Mouse (Mus musculus) heart, postnatal 0 days (tissue): ENCODE measurements around the gene Nrm. TPM values are rescaled to one million over a fixed set of nuclear protein-coding genes. Genes with fewer than 3 reads are reported as not detected.
A peak's percentile ranks its signal among the peaks of the same experiment; 100 is the strongest.

Experiments used
- ATAC-seq: fragments of 200-750 bp; cut with Nextera tagmentation; 2 replicates; pipeline ENCODE4 v1.8.0; 2017; ENCODE audit warnings: low read depth, moderate number of reproducible peaks, moderate library complexity; ENCODE audit not compliant: insufficient read depth
- DNase-seq: peaks from one replicate; pipeline ENCODE4 v3.0.0-alpha.2; 2016; ENCODE audit warnings: low spot score
- H3K27ac ChIP-seq: fragments of 300-500 bp; sonication (generic); 2 replicates; pipeline ENCODE4 v1.5.1; 2014; ENCODE audit warnings: low read depth, mild to moderate bottlenecking
- H3K27me3 ChIP-seq: fragments of 300-500 bp; sonication (generic); 2 replicates; pipeline ENCODE4 v1.6.1; 2014; ENCODE audit warnings: low read length, mixed read lengths; ENCODE audit not compliant: control insufficient read depth, insufficient read depth
- H3K36me3 ChIP-seq: fragments of 300-500 bp; sonication (generic); replicated peaks from 2 replicates; pipeline ENCODE4 v1.6.1; 2014; ENCODE audit warnings: low read length, mixed read lengths; ENCODE audit not compliant: control insufficient read depth, insufficient read depth
- H3K4me1 ChIP-seq: fragments of 300-500 bp; sonication (generic); 2 replicates; pipeline ENCODE4 v1.6.1; 2014; ENCODE audit warnings: antibody characterized with exemption; ENCODE audit not compliant: control insufficient read depth, insufficient read depth
- H3K4me2 ChIP-seq: fragments of 300-500 bp; sonication (generic); 2 replicates; pipeline ENCODE4 v1.6.1; 2014; ENCODE audit warnings: low read depth, mild to moderate bottlenecking, low read length, moderate library complexity
- H3K4me3 ChIP-seq: fragments of 300-500 bp; sonication (generic); 2 replicates; pipeline ENCODE4 v1.5.1; 2014; ENCODE audit warnings: low read depth, low read length
- H3K9ac ChIP-seq: fragments of 300-500 bp; sonication (generic); replicated peaks from 2 replicates; pipeline ENCODE4 v1.6.1; 2014; ENCODE audit warnings: low read depth, low read length, mixed read lengths
- H3K9me3 ChIP-seq: fragments of 300-500 bp; sonication (generic); replicated peaks from 2 replicates; pipeline ENCODE4 v1.6.1; 2016; ENCODE audit warnings: low read length; ENCODE audit not compliant: control insufficient read depth
- CTCF ChIP-seq: IDR thresholded peaks from 2 replicates; pipeline ENCODE4 v1.5.1; 2016; ENCODE audit warnings: antibody characterized with exemption, control low read depth, low read depth
- EP300 ChIP-seq: IDR thresholded peaks from 2 replicates; pipeline ENCODE4 v1.6.1; 2016; ENCODE audit warnings: antibody characterized with exemption, low read depth
- WGBS: fragments of 180-500 bp; shearing (Covaris S2); extraction: QIAGEN DNeasy Blood & Tissue Kit; methylation state at CpG from one replicate; pipeline ENCODE4 v1.1.7; 2014; 5-methylcytosine and 5-hydroxymethylcytosine counted together
- polyA plus RNA-seq: library from polyadenylated mRNA; unstranded; fragments of >200 nt; fragmentation: Nextera tagmentation; extraction: Ambion mirVana; gene quantifications from 2 replicates; pipeline ENCODE4 v1.2.1, GENCODE M21; 2015
- total RNA-seq: library from RNA; depleted of rRNA; stranded (reverse); fragments of >200 nt; gene quantifications from 2 replicates; pipeline ENCODE4 v1.2.3, GENCODE M21; 2014; ENCODE audit warnings: low replicate concordance

The Nrm gene
- total and polyA plus RNA-seq, 2 experiments from 2014 or later: 16.1 to 18.0 TPM

- Histone ChIP-seq H3K4me2 (no peak overlapping the region), H3K9ac (no peak overlapping the region; the same call in 1 of the 2 replicates), H3K27ac (peak overlapping the region; percentile 81), H3K27me3 (no peaks in the 10 kb centered on the region), H3K4me3 (no peak overlapping the region), H3K9me3 (no peaks in the 10 kb centered on the region), H3K36me3 (peaks cover 18% of the 10 kb centered on the region), H3K4me1 (peaks cover 15% of the 10 kb centered on the region)
- DNase-seq: no peak
- WGBS: 42% methylated on average over 4 of the region's 4 CpGs
- TF ChIP-seq CTCF (no peak), EP300 (no peak)
- 0 out of 2 replicates have a peak, but pooled peaks have one; percentile 5 for ATAC-seq
Observed at GRCm38 (mm10) chr17:35903992-35904355, 42.9 kb downstream of the Nrm start.

GRCm38 (mm10) chr17:35905587-35905986 is 44.5 kb downstream of the Nrm start:
- H3K36me3 ChIP-seq: peaks cover 18% of the 10 kb centered on the region
- ATAC-seq (no peak), DNase-seq (no peak)
- no peak overlapping the region for H3K9ac ChIP-seq
- H3K27ac ChIP-seq: no peak overlapping the region
- no peaks in the 10 kb centered on the region for H3K27me3 ChIP-seq
- WGBS: 94% methylated on average over 1 of the region's 1 CpGs
- no peaks in the 10 kb centered on the region for H3K9me3 ChIP-seq
- H3K4me1 ChIP-seq: peaks cover 23% of the 10 kb centered on the region
- no peak overlapping the region for H3K4me3 ChIP-seq
- no peak overlapping the region for H3K4me2 ChIP-seq
- TF ChIP-seq CTCF (no peak), EP300 (no peak)

- 66% methylated on average over 2 of the region's 2 CpGs for WGBS
- Histone ChIP-seq H3K9ac (no peak overlapping the region), H3K4me1 (peaks cover 22% of the 10 kb centered on the region), H3K4me2 (no peak overlapping the region), H3K36me3 (peaks cover 27% of the 10 kb centered on the region), H3K27me3 (no peaks in the 10 kb centered on the region), H3K9me3 (no peaks in the 10 kb centered on the region), H3K27ac (no peak overlapping the region), H3K4me3 (no peak overlapping the region)
- TF ChIP-seq EP300 (no peak), CTCF (no peak)
- DNase-seq (no peak), ATAC-seq (no peak)
Observed at GRCm38 (mm10) chr17:35907609-35908008, 46.5 kb downstream of the Nrm start.

- Histone ChIP-seq H3K4me2 (peak overlapping the region; percentile 70), H3K9ac (peak overlapping the region; percentile 41; the same call in 1 of the 2 replicates), H3K27ac (peak overlapping the region; percentile 78), H3K4me1 (peaks cover 10% of the 10 kb centered on the region), H3K36me3 (peaks cover 40% of the 10 kb centered on the region), H3K4me3 (peak overlapping the region; percentile 64), H3K9me3 (no peaks in the 10 kb centered on the region), H3K27me3 (no peaks in the 10 kb centered on the region)
- TF ChIP-seq EP300: no peak
- DNase-seq: no peak
- WGBS: 23% methylated on average over 20 of the region's 20 CpGs
- peak; percentile 25 for ATAC-seq
Observed at GRCm38 (mm10) chr17:35909186-35909918, 48.2 kb downstream of the Nrm start.

GRCm38 (mm10) chr17:35909919-35910369 is 48.8 kb downstream of the Nrm start, which contains the start of gene Atat1:
TSS of gene Atat1 (minus strand) at chr17:35910075.
- peak; percentile 91 for DNase-seq
- WGBS: 3% methylated on average over 25 of the region's 25 CpGs

More at GRCm38 (mm10) chr17:35909919-35910369, 48.8 kb downstream of the Nrm start, which contains the start of gene Atat1:
- H3K9me3 ChIP-seq: no peaks in the 10 kb centered on the region
- no peaks in the 10 kb centered on the region for H3K27me3 ChIP-seq
- peak within 1 kb of the TSS; percentile 70 for H3K4me2 ChIP-seq
- peak within 1 kb of the TSS; percentile 41; the same call in 1 of the 2 replicates for H3K9ac ChIP-seq
- H3K4me3 ChIP-seq: peak within 1 kb of the TSS; percentile 64
- TF ChIP-seq CTCF: no peak
- TF ChIP-seq EP300: peak; percentile 36; the same call in 1 of the 2 replicates
- H3K4me1 ChIP-seq: peaks cover 9% of the 10 kb centered on the region
- ATAC-seq: peak; percentile 88
- peaks cover 44% of the 10 kb centered on the region for H3K36me3 ChIP-seq
- peak within 1 kb of the TSS; percentile 78 for H3K27ac ChIP-seq
